Mouse (Mus musculus) liver, adult (tissue): ENCODE measurements around the gene Swsap1.

Experiments used
- GATA4 ChIP-seq: IDR thresholded peaks from 2 replicates; pipeline ENCODE4 v1.6.1; 2014; ENCODE audit warnings: mild to moderate bottlenecking, low read length; ENCODE audit not compliant: insufficient replicate concordance

Gene Swsap1

GRCm38 (mm10) chr9:21977972-21978371 is 22.4 kb downstream of the Swsap1 start:
- no peak for TF ChIP-seq GATA4

- TF ChIP-seq GATA4, result no peak
Observed at GRCm38 (mm10) chr9:21978398-21979128, 23.0 kb downstream of the Swsap1 start.

- no peak for TF ChIP-seq GATA4
Observed at GRCm38 (mm10) chr9:21983911-21984310, 28.4 kb downstream of the Swsap1 start.

- TF ChIP-seq GATA4, result no peak
Observed at GRCm38 (mm10) chr9:21987592-21988342, 32.2 kb downstream of the Swsap1 start.

GRCm38 (mm10) chr9:21988421-21989101 is 33.0 kb downstream of the Swsap1 start:
- no peak for TF ChIP-seq GATA4

GRCm38 (mm10) chr9:21989230-21990110 is 33.9 kb downstream of the Swsap1 start, which contains the start of gene Rgl3:
Gene Rgl3 (minus strand): TSS chr9:21989446.
- TF ChIP-seq GATA4, result no peak

GRCm38 (mm10) chr9:21992227-21992626 is 36.7 kb downstream of the Swsap1 start:
- TF ChIP-seq GATA4, result no peak

GRCm38 (mm10) chr9:21996178-21996867 is 40.8 kb downstream of the Swsap1 start:
- TF ChIP-seq GATA4, result no peak

GRCm38 (mm10) chr9:22000296-22000695 is 44.7 kb downstream of the Swsap1 start:
- TF ChIP-seq GATA4, result no peak

- TF ChIP-seq GATA4, result no peak
Observed at GRCm38 (mm10) chr9:22001633-22002032, 46.1 kb downstream of the Swsap1 start.

- TF ChIP-seq GATA4, result no peak
Observed at GRCm38 (mm10) chr9:22002194-22003162, 46.9 kb downstream of the Swsap1 start, which contains the start of the genes Ccdc151 and Prkcsh. Gene Ccdc151 (minus strand): TSS chr9:22002634. Gene Prkcsh (plus strand): TSS chr9:22002806.

GRCm38 (mm10) chr9:22003163-22003554 is 47.6 kb downstream of the Swsap1 start:
- TF ChIP-seq GATA4, result no peak

GRCm38 (mm10) chr9:22004546-22004945 is 49.0 kb downstream of the Swsap1 start:
- TF ChIP-seq GATA4, result no peak
